Mouse (Mus musculus) right cerebral cortex, adult 18-20 months (tissue): ENCODE results near the gene Atxn7l1.

ENCODE experiments used
- DNase-seq: peaks from one replicate; pipeline ENCODE4 v3.0.0; 2022; ENCODE audit warnings: mixed read lengths

The Atxn7l1 gene

DNA sequence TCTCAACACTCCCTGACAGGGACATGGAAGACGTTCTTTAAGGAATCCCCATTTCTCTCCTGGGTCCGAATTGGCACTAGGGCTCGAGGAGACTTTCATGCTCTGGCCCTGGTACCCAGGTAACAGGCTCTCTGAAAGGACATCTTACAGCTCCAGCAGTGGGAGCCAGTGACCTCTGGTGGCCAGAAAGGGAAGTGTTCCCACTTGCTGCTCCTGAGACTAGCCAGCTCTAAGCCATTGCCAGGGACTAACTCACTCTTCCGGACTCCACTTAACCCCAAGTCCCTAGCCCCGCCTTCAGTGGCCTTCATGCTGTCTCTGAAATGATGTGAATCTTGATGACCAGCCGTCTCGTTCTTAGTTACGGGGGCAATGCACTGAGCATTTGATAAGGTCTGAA is 186.4 kb downstream of the Atxn7l1 start:
- DNase-seq = peak; percentile 83

DNA sequence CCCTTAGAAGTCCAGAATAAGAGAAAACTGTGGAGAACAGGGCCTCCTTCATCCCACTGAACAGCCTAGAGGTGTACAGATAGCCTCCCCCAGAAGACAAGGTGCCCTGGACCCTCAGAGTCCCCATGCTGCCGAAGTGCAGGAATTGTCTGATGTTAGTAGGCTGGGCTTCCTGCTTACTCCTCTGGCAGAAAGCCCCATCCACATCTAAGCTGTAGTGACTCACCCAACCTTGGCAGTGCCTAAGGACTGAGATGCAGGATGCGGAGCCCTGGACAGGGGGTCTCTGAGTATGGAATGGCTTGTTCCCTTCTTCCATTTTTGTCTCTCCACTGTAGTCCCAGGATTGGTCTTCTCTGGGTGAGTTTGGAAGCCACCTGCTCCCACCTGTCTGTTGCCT is 187.0 kb downstream of the Atxn7l1 start:
- no peak for DNase-seq

DNA sequence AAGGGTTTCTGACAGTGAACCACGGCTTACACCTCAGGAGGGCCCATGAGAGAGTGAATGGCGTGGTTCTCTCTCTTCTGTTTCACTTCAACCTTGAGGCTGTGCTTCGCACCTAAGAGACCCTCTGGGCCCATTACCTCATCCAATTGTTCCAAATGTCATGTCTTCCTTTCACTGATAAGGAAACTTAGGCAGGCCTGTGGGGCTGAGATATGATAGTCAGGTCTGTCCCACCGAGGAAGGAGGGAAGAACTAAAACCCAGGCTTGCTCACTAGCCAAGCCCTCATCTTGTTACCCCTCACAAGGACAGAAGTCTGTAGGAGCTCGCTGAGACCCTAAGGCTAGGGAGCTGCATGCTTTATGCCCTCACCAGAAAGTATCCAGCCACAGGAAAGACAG is 187.5 kb downstream of the Atxn7l1 start:
- no peak for DNase-seq

DNA sequence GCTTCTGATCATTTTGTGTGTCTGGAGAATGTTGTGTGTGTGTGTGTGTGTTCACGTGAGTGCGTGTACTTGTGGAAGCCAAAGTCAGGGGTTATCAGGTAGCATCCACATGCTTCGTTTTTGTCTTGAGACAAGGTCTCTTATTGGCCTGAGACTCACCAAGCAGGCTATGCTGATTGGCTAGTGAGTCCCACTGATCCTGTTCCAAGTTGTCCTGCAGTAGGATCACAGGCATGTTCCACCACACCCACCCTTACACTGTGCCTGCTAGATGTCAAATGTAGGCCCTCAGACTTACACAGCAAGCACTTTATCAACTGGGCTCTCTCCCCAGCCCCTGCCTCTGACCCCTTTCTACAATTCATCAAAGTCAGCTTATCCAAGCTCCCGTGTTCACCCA is 187.9 kb downstream of the Atxn7l1 start:
- DNase-seq = no peak

DNA sequence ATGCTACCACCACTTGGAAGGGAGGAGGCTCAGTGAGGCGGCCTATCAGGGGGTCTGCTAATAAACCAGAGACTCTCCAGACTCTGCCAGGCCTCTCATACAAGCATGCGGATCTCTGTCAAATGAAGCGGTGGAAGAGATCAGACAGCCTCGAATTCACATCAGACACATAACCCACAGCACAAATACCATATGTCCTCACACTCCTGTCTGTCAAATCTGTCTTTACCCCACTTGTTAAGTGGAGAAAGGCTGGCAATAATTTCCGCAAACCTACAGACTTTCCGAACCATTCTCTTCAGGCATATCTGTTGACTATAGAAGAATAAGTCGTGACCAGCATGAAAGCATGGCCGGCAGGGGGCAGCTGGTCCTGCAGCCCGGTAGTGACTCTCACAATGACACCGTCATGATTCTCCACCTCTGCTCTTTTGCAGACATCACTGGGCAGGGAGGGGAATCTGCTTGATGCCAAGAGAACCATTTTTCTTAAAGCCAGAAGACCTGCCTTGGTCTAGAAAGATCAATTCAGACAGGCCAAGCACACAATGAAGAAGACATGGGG is 189.2 kb downstream of the Atxn7l1 start:
- DNase-seq = no peak

DNA sequence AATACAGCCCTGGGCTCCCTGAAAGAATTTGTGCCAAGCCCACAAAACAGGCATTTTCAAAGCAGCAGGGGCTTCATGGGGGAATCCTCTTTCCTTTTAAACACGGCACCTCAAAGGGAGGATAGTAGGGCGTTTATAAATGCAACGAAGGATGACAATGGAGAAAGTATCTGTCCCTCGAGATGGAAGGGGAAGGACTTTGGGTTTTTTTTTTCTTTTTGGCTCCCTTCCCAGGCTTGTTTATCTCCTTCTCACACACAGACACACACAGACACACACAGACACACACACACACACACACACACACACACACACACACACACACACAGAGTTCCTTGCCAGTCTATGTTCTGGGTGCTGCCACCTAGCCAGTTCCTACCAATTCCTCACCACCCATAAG is 189.8 kb downstream of the Atxn7l1 start:
- DNase-seq = no peak

DNA sequence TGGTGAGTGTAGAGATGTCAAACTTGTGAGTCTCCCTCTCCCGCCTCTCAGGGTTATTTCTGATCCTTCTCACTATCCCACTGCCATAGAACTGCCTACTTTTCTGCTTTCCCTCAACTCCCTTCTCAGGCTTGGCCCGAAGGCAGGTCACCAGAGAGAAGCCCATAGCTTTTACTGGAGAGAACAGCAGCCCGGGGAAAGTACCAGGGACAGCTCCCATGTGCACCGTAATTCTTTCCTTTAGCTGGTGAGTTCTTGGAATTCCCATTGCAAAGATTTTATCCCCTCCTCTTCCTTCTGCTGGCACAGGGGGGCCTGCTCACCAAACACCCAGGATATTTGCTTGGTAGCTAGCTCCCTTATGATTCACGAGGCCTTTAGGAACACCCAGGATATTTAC is 190.7 kb downstream of the Atxn7l1 start:
- DNase-seq = no peak

DNA sequence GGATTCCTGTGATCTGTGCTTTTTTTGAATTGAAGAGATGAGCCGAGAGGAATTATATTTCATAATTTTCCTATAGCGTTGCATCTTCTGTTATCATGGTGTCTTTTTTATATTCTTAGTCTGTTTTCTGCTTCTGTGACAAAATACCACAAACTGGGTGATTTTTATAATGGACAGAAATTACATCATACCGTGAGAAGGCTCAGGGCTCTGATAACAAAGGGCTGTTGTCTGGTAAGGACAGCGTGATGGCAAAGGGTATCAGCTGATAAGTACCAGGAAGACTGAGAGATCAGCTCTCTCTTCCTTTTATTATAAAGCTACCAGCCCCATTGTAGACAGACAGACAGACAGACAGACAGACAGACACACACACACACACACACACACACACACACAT is 192.3 kb downstream of the Atxn7l1 start:
- DNase-seq = no peak

DNA sequence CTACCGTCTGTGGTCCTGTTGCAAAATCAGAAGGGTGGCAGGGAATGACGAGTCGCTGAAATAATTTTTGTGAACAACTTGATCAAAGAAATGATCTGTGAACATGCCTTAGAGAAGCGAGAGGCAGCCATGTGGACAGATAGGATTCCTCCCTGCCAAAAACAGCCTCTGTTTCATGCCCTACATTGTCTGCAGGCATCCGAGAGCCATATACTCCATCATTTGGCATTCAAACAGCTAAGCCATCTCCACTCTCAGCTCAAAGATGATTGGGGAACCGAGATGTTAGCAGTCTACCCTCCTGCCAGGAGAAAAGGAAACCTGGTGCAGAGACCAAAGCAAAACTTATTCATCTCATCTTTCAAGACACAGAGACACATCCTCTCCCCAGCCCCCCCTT is 193.2 kb downstream of the Atxn7l1 start:
- DNase-seq = no peak

DNA sequence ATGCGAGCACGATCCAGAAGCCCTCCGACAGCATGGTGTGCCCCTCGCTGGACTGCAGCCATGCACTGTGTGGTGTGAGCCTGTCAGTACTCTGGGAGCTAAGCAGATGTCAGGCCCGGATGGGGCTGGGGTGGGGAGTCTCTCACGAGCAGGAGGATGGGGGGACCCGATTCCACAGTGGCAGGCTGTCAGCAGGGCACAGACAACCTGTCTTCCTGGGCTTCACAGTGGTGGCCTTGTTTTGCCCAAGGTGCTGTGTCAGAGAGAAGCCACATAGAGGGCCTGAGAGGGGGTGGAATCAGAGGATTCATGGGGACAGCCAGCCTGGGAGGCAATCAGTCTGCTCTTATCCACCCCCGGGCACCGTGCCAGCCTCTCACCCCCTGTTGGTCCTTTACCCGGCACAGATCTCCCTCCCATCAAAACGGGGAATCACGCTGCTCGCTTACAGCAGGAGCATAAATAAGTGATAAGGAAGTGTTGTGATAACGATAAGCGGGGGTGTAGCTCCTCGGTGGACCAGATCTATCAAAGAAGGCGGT is 193.9 kb downstream of the Atxn7l1 start:
- peak; percentile 54 for DNase-seq

DNA sequence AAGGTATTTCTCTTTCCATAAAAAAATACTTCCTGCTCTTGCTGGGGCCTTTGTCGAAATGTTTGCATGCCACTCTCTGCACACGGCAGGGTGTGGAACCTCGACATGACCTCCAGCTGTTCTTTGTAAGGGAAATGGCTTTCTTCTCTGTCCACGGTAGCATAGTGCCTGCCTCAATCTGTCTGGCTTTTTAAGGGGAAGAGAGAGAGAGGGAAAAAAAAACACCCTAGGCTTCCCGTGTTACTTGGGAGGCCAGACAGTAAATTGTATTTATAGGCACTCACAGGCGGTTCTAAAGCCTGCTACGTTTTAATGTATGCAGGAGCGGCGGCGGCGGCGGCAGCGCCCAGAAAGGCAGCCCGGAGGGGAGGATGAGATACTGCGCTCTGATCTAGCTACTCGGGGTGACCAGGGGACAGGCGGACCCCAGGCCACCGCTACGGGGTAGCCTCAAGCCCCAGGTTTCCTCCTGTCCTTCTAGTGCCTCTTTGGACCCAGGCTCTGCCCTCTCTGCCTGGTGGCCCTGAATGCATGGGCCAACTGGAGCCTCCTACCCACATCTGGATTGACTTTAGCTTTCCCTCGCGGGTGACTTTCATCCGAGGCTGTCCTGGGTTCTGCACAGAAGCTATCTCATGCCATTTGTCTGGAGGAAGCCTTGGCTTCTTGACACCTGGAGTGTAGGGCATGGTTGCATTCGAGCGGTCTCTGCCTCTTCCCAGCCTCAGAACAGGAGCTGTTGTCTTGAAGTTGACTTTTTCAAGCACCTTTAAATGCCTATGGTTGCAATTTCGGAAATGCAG is 197.7 kb downstream of the Atxn7l1 start:
- DNase-seq = peak; percentile 66

DNA sequence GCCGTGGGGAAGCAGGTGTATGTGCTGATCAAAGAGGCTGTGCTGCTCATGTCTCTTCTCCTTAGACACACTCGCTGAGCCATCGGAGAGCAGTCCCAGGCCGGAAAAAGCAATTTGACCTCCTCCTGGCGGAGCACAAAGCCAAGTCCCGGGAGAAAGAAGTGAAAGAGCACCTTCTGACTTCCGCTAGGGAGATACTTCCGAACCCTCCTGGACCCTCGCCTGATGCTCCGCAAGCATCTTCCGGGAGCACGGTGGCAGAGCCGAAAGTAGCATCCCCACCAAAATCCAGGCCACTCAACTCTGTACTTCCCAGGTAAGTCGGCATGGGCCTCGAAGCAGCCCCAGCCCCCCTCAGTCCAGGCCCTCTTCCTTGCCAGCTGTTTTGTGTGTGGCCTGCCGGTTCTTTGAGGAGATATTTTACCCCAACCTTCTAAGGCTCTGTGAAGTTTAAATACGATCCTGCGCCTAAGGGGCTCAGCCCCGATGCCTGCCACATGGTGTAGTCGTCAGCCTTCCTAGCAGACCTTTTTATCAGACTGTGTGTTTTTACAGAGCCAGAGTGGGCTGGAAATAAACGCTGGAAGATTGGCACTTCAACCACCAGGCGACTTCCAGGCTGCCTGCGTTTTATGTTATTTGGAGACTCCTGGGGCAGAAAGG is 198.4 kb downstream of the Atxn7l1 start:
- DNase-seq = no peak

DNA sequence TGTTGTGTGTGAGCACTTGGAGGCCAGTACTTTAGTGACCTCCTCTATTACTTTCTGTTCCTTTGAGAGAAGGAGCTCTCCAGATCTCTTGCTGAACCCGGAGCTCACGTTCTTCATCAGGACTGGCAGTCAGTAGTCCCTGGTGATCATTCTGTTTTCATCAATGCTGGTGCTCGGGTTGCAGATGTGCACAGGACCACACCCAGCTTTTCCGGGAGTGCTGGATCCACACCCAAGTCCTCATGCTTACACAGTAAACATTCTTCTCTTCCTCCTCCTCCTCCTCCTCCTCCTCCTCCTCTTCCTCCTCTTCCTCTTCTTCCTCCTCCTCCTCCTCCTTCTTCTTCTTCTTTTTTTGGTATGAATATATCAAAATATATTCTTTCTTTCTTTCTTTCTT is 205.2 kb downstream of the Atxn7l1 start:
- DNase-seq = no peak

DNA sequence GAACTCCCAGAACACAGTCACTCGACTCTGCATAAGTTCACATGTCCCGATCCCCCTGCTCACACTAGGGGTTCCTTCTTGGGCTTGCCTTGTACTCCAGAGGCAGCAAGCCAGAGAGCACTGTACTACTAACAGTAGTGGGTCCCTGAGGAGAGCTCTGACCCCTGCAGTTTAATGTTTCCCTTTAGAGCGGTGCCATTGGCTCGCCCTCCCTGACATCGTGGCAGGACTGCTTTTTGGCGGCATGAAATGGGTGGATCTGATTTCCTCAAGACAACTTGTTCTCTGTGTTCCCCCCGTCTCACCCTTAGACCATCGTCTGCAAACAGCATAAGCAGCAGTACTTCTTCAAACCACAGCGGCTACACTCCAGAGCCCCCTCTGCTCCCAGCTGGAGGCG is 210.9 kb downstream of the Atxn7l1 start:
- no peak for DNase-seq

DNA sequence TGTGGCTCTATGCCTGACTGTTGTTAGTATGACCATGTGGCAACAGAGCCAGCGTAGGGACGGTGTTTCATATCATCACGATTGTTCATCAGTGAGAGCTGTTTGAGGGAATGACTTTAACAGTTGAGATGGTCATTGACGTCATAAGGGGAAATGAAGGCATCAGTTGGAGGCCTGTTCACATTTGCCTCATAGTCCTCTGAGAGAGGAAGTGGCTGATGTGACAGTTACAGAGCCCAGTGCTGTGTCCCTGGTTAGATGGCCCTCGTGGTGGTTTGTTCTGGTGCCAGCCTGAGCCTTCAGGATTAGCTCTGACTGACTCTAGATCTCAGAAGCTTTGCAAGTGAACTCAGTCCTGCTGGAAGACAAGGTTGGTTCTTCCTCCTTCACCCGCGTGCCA is 211.7 kb downstream of the Atxn7l1 start:
- DNase-seq = no peak

DNA sequence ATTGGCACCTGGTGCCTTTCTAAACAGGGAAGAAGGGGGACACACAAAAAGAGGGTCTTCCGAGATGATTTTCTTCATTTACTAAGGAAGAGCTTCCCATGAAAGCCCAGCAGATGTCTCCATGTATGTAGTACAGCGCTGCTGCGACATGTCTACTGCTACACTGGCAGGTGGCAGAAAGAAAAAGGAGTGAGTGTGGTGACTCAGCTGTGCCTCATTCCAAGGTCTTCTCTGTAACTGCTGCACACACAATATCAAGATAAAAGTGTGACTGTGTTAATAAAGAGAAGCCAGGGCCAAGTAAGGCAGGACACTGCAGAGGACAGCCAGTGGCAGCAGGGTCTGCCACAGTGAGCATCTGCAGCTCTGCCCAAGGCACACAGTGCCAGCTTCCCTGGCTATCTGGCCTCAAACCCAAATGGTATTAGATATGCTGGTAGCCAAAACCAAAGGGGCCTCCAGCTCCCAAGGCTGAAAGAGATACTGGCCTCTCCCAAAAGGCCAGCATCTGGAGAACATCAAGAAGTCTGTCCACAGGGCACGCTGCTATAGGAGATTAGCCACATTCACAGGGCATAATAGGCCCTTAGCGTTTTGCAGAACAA is 212.5 kb downstream of the Atxn7l1 start:
- peak; percentile 48 for DNase-seq

DNA sequence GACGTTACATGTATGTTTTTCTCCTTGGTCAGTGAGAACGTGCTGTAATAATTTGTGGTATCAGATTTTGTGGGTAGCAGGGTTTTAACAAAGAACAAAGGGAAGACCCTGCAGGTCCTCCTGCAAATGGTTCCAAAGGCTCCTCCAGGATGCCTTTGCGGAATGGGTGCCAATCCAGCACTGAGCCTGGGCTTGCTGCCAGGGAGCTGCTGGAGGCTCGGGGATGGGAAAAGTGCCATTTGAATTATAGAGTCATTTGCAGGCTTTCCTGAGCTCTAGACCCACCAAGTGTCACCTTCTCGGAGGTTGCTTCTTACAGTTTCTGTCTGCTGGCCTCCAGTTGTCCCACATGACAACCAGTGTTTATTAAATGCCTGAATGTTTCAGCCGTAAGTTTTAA is 213.2 kb downstream of the Atxn7l1 start:
- DNase-seq = peak; percentile 84

DNA sequence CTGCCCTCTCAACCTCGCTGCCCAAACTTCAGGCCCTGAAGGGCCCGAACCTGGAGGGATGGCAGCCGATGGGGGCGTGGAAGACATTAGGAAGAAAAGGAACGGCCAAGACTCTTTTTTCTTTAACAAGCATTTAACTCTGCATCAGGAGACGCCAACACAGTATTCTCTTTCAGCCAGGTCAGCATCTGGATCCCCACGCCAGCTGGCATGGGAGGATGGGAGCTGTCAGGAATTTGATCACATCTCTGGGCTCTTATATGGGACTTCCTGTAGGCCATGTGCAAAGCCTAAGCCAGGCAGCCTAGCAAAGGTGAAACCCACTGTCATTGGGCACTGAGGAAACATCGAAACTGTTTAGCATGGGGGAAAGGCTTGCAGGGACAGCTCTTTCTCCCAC is 217.0 kb downstream of the Atxn7l1 start:
- DNase-seq = no peak

DNA sequence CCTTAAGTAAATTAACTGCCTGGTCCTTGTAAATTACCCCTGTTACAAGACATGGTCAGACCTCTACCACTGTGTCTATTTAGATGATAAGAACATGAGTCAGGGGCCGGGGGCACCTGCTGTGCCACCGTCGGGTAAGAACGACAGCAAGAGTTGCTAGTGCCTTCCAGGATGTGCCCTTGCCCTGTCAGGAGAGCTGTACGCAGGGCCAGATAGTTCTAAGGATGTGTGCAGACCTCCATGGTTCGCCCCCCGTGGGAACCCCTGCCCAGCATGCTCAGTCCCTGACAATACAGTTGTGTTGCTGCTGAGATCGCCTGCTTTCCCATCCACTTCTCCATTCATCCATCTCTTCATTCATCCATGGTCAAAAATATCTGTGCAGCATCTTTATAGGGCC is 217.6 kb downstream of the Atxn7l1 start:
- DNase-seq = no peak

DNA sequence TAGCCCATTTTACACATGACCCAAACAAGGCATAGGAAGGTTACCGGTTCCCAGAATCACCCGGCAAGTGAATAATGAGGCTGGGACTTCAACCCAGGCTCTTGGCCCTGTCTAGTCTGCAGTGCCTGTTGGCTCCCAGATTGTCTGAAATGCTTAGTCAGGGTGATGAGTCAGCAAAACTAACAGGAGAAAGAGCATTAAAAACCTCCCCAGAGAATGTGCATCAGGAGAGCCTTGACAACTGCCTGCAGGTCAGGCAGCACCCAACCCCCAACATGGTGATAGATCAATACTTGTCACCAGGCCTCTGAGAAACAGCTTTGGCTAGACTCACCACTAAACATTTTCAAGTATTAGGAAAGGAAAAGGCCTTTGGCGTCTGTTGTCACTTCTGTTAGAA is 222.1 kb downstream of the Atxn7l1 start:
- DNase-seq = no peak

DNA sequence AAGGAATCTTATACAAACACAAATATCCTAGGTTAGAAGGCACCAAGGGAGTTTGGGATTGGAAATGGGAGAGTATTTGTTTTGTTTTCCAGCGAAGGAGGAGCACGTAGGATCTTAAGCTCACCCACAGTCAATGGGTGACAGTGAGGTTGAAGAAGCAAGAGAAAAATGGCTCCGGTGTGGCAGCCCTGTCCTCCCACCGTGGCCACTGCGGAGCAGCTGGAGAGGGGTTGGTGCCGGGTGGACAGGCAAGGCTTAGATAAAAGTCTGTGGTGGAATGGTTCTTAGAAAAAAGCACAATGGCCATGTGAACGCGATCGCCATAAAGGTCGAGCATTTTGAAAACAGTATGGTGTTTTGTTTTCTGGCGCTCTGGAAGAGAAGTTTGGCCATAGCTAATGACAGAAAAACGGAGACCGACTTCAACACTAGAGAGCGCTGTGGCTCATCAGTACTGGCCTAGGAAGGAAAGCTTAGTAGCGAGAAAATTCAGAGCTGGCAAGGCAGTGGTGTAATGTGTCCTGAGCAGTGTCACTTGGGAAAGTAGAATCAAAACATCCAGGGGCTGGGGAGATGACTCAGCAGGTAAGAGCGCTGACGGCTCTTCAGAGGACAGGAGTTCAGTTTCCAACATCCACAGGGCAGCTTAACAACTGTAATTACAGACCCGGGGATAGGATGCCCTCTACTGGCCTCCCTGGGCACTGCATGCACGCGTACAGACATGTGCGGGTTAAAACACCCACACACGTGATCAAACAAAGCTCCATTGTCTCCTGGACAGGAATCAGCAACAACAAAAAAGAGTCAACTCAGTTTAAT is 232.3 kb downstream of the Atxn7l1 start:
- DNase-seq = peak; percentile 63

DNA sequence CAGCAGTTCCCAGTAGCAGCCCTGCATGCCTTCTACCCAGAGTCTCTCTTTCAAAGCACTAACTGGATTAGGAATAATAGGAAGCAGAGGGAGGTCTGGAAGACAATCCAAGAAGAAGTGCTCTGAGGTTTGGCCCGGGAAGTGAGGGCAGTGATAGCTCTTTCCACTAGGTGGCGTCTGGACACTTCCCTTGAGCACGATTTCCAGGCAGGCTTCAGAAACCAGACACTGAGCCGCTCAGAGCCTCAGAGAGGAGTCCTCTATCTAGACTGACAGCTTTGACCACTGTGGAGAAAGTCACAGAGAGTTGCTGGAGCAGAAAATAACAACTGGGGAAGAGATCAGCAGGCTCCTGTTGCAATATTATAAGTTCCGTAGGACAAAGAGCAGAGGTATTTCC is 241.3 kb downstream of the Atxn7l1 start:
- peak; percentile 78 for DNase-seq
